Mouse (Mus musculus) heart, adult 2 months (tissue): ENCODE results near the gene Fbxw26. TPM values are rescaled to one million over a fixed set of nuclear protein-coding genes. Genes with fewer than 3 reads are reported as not detected.
A peak's percentile ranks its signal among the peaks of the same experiment; 100 is the strongest.
"Not testable (repeated sequence)": the region's sequence is repeated elsewhere in the genome, so short reads cannot be mapped to it uniquely, and the experiment has no call there.

Source experiments
- DNase-seq, 2 experiments: peaks; one replicate each; pipeline ENCODE4 v3.0.0; 2021
- H3K27ac ChIP-seq: fragments of 200-600 bp; 2 replicates; pipeline ENCODE4 v1.8.1; 2022
- H3K27me3 ChIP-seq: fragments of 200-500 bp; 2 replicates; pipeline ENCODE4 v1.6.1; 2012; ENCODE audit warnings: mild to moderate bottlenecking, low read length, inconsistent platforms, mixed read lengths; ENCODE audit not compliant: control insufficient read depth, insufficient read depth
- H3K36me3 ChIP-seq: fragments of 200-500 bp; 2 replicates; pipeline ENCODE4 v1.6.1; 2012; ENCODE audit warnings: low read length, inconsistent platforms; ENCODE audit not compliant: control insufficient read depth, insufficient read depth
- H3K4me1 ChIP-seq: fragments of 200-500 bp; 2 replicates; pipeline ENCODE4 v1.6.1; 2011; ENCODE audit warnings: low read length; ENCODE audit not compliant: control insufficient read depth, insufficient read depth
- H3K4me3 ChIP-seq: fragments of 200-600 bp; 2 replicates; pipeline ENCODE4 v1.8.1; 2022
- H3K79me2 ChIP-seq: fragments of 200-500 bp; replicated peaks from 2 replicates; pipeline ENCODE4 v1.6.1; 2012; ENCODE audit warnings: mild to moderate bottlenecking, inconsistent platforms, low read length, moderate library complexity, mixed read lengths; ENCODE audit not compliant: control insufficient read depth, insufficient read depth
- H3K9ac ChIP-seq: fragments of 200-500 bp; 2 replicates; pipeline ENCODE4 v1.6.1; 2012; ENCODE audit warnings: low read depth, mild to moderate bottlenecking, control low read depth, inconsistent platforms, low read length, mixed read lengths
- CTCF ChIP-seq: fragments of 200-600 bp; IDR thresholded peaks from 2 replicates; pipeline ENCODE4 v1.8.1; 2022; ENCODE audit warnings: antibody characterized with exemption, mild to moderate bottlenecking, moderate library complexity
- EP300 ChIP-seq: fragments of 200-500 bp; IDR thresholded peaks from 2 replicates; pipeline ENCODE4 v1.6.1; 2011; ENCODE audit warnings: low read depth, low read length, control low read depth; ENCODE audit not compliant: insufficient read depth
- POLR2A ChIP-seq: fragments of 200-500 bp; IDR thresholded peaks from 2 replicates; pipeline ENCODE4 v1.6.1; 2011; ENCODE audit warnings: mild to moderate bottlenecking, low read depth, low read length, control low read depth; ENCODE audit not compliant: insufficient read depth
- WGBS: fragments of 180-500 bp; shearing (Covaris S2); methylation state at CpG from one replicate; pipeline ENCODE4 v1.1.7; 2018; 5-methylcytosine and 5-hydroxymethylcytosine counted together
- intact Hi-C: fragments of 180-260 bp; cut with DNase I; formaldehyde crosslinking; loops from one replicate; pipeline ENCODE4 v1.15.1; 2025
- long read RNA-seq: library from polyadenylated mRNA; stranded (forward); transcript quantifications from one replicate; pipeline ENCODE4 v2.0.0, GENCODE M21; 2021
- polyA plus RNA-seq: library from polyadenylated mRNA; depleted of rRNA; stranded (reverse); fragments of >200 nt; gene quantifications from 2 replicates; pipeline ENCODE4 v1.2.3, GENCODE M21; 2012; rRNA removed
- total RNA-seq, 2 experiments: library from RNA; stranded (reverse); gene quantifications; 2 replicates each; pipeline ENCODE4 v1.2.3; 2021

Gene Fbxw26
- total RNA-seq (not detected), polyA plus RNA-seq (not detected in 2 replicates)
- long read RNA-seq = 0 reads

GRCm38 (mm10) chr9:109745989-109746388 is at the start of gene Fbxw26:
Fbxw26 (minus strand) TSS chr9:109746089.
- H3K9ac ChIP-seq, DNase-seq, H3K4me3 ChIP-seq, H3K4me1 ChIP-seq, H3K27me3 ChIP-seq, H3K36me3 ChIP-seq, intact Hi-C loops, H3K79me2 ChIP-seq, H3K27ac ChIP-seq: not testable (repeated sequence)
- 68% methylated on average over 3 of the region's 3 CpGs for WGBS

GRCm38 (mm10) chr9:109795221-109795620 is 49.3 kb upstream of the Fbxw26 start:
- H3K4me3 ChIP-seq = no peak overlapping the region
- intact Hi-C loops = no loop called here
- TF ChIP-seq POLR2A = no peak
- no peak for TF ChIP-seq CTCF
- TF ChIP-seq EP300 = no peak
- no peak for DNase-seq
- no peak overlapping the region for H3K9ac ChIP-seq
- WGBS = 95% methylated on average over 2 of the region's 2 CpGs
- H3K36me3 ChIP-seq = no peaks in the 10 kb centered on the region
- H3K27ac ChIP-seq = no peak overlapping the region
- H3K79me2 ChIP-seq = no peaks in the 10 kb centered on the region
- H3K4me1 ChIP-seq = no peaks in the 10 kb centered on the region
- no peaks in the 10 kb centered on the region for H3K27me3 ChIP-seq

- H3K27ac ChIP-seq, H3K9ac ChIP-seq, intact Hi-C loops, H3K4me3 ChIP-seq, H3K36me3 ChIP-seq, H3K27me3 ChIP-seq, H3K79me2 ChIP-seq, DNase-seq, H3K4me1 ChIP-seq: not testable (repeated sequence)
- WGBS = 72% methylated on average over 4 of the region's 4 CpGs
These were observed 44.7 kb upstream of the Fbxw26 start, which contains the start of gene Fbxw27 for GRCm38 (mm10) chr9:109790570-109790969. Fbxw27 (minus strand) TSS chr9:109790670.

- H3K79me2 ChIP-seq, H3K4me3 ChIP-seq, H3K27me3 ChIP-seq, intact Hi-C loops, H3K4me1 ChIP-seq, H3K9ac ChIP-seq, H3K36me3 ChIP-seq, DNase-seq, H3K27ac ChIP-seq: not testable (repeated sequence)
- 70% methylated on average over 1 of the region's 1 CpGs for WGBS
These were observed 21.0 kb upstream of the Fbxw26 start for GRCm38 (mm10) chr9:109766841-109767240.

GRCm38 (mm10) chr9:109702600-109702999 is 43.3 kb downstream of the Fbxw26 start, which contains the start of gene Fbxw18:
Fbxw18 (minus strand) TSS chr9:109702700.
- H3K9ac ChIP-seq, DNase-seq, H3K79me2 ChIP-seq, intact Hi-C loops, H3K4me1 ChIP-seq, H3K4me3 ChIP-seq, H3K36me3 ChIP-seq, H3K27ac ChIP-seq, H3K27me3 ChIP-seq: not testable (repeated sequence)
- WGBS = 64% methylated on average over 4 of the region's 4 CpGs

- 6% methylated on average over 1 of the region's 1 CpGs for WGBS
- no peaks in the 10 kb centered on the region for H3K4me1 ChIP-seq
- DNase-seq = peak; percentile 13 to 47
- H3K9ac ChIP-seq = no peak overlapping the region
- no peaks in the 10 kb centered on the region for H3K36me3 ChIP-seq
- no peaks in the 10 kb centered on the region for H3K79me2 ChIP-seq
- no peak overlapping the region for H3K27ac ChIP-seq
- intact Hi-C loops = loop anchor here (10.0 kb wide), 1 partner anchor 150 kb away; the partner anchor contains the start of gene Nme6
- no peaks in the 10 kb centered on the region for H3K27me3 ChIP-seq
- no peak overlapping the region for H3K4me3 ChIP-seq
- peak; percentile 79 for TF ChIP-seq CTCF
- TF ChIP-seq EP300 = no peak
These were observed 60.6 kb downstream of the Fbxw26 start for GRCm38 (mm10) chr9:109685299-109685698.

Other genes starting within 250 kb of the Fbxw26 start
- not detected for gene Fbxw15, start 177.8 kb downstream of the Fbxw26 start, total RNA-seq
- gene Fbxw15, start 177.8 kb downstream of the Fbxw26 start, polyA plus RNA-seq = not detected in 2 replicates
- gene Fbxw24, start 120.0 kb downstream of the Fbxw26 start, total RNA-seq = not detected
- not detected in 2 replicates for gene Fbxw24, start 120.0 kb downstream of the Fbxw26 start, polyA plus RNA-seq
- gene Fbxw25, start 81.4 kb downstream of the Fbxw26 start, total RNA-seq = not detected
- gene Fbxw25, start 81.4 kb downstream of the Fbxw26 start, polyA plus RNA-seq = not detected in 2 replicates
- not detected for gene Fbxw18, start 43.4 kb downstream of the Fbxw26 start, total RNA-seq
- not detected in 2 replicates for gene Fbxw18, start 43.4 kb downstream of the Fbxw26 start, polyA plus RNA-seq
- not detected for gene Fbxw27, start 44.6 kb upstream of the Fbxw26 start, total RNA-seq
- gene Fbxw27, start 44.6 kb upstream of the Fbxw26 start, polyA plus RNA-seq = not detected in 2 replicates
- not detected for gene Spink8, start 66.2 kb upstream of the Fbxw26 start, total RNA-seq
- gene Spink8, start 66.2 kb upstream of the Fbxw26 start, polyA plus RNA-seq = not detected in 2 replicates
- gene Nme6, start 86.7 kb upstream of the Fbxw26 start, total RNA-seq = 10 to 100 TPM; 20.1 to 20.6 TPM
- 31.0 and 43.0 TPM in 2 replicates for gene Nme6, start 86.7 kb upstream of the Fbxw26 start, polyA plus RNA-seq
- gene Camp, start 103.5 kb upstream of the Fbxw26 start, total RNA-seq = not detected
- gene Camp, start 103.5 kb upstream of the Fbxw26 start, polyA plus RNA-seq = 0.35 and 1.5 TPM in 2 replicates
- gene Cdc25a, start 129.5 kb upstream of the Fbxw26 start, total RNA-seq = 1 to 10 TPM; 4.4 to 4.9 TPM
- gene Cdc25a, start 129.5 kb upstream of the Fbxw26 start, polyA plus RNA-seq = 2.1 and 2.8 TPM in 2 replicates
- gene Map4, start 185.4 kb upstream of the Fbxw26 start, total RNA-seq = 100 to 1,000 TPM; 279 to 331 TPM
- 172 and 183 TPM in 2 replicates for gene Map4, start 185.4 kb upstream of the Fbxw26 start, polyA plus RNA-seq